Mouse (Mus musculus) lung, adult 2 months (tissue): ENCODE data around the gene Ugt1a1.

ENCODE experiments used
- CTCF ChIP-seq: fragments of 200-500 bp; IDR thresholded peaks from 2 replicates; pipeline ENCODE4 v1.5.1; 2011; ENCODE audit warnings: mild to moderate bottlenecking, low read length, control low read depth; ENCODE audit not compliant: insufficient read depth
- POLR2A ChIP-seq: fragments of 200-500 bp; IDR thresholded peaks from 2 replicates; pipeline ENCODE4 v1.6.1; 2011; ENCODE audit warnings: low read depth, mild to moderate bottlenecking, control low read depth, low read length, borderline replicate concordance; ENCODE audit errors: extremely low read depth

DNA sequence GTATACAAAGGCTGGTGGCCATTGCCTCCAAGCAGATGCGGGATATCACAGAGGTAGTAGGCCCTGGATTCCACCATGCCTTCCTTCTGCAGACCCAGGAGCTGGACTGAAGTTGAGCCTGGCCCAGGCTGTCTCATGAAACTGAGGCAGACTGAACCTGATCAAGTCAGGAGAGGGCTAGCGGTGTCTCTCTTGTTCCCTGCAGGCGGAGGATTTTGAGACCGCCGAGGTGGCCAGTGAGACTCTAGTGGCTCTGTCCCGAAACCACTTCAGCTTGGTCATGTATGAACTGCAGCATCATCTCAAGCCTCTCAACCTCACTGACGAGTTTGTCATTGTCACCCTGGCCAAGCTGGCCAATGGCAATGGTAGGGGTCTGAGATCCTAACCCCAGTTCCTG is 18.7 kb downstream of the Ugt1a1 start:
- TF ChIP-seq CTCF (no peak), POLR2A (no peak)
